Mouse (Mus musculus) forebrain, embryonic 12.5 days (tissue): Measurements from ENCODE around the gene Ugt2a1. TPM values are rescaled to one million over a fixed set of nuclear protein-coding genes. Genes with fewer than 3 reads are reported as not detected.
"Not testable (repeated sequence)": the region's sequence is repeated elsewhere in the genome, so short reads cannot be mapped to it uniquely, and the experiment has no call there.

Source experiments
- ATAC-seq: fragments of 200-750 bp; cut with Nextera tagmentation; 2 replicates; pipeline ENCODE4 v1.8.0; 2017; ENCODE audit warnings: moderate TSS enrichment; ENCODE audit not compliant: low FRiP score
- H3K27ac ChIP-seq: fragments of 300-500 bp; sonication (generic); 2 replicates; pipeline ENCODE4 v1.5.1; 2016; ENCODE audit warnings: mild to moderate bottlenecking
- H3K27me3 ChIP-seq: fragments of 300-500 bp; sonication (generic); 2 replicates; pipeline ENCODE4 v1.6.1; 2016; ENCODE audit warnings: mild to moderate bottlenecking
- H3K36me3 ChIP-seq: fragments of 300-500 bp; sonication (generic); replicated peaks from 2 replicates; pipeline ENCODE4 v1.6.1; 2016; ENCODE audit warnings: mild to moderate bottlenecking
- H3K4me1 ChIP-seq: fragments of 300-500 bp; sonication (generic); 2 replicates; pipeline ENCODE4 v1.6.1; 2016
- H3K4me2 ChIP-seq: fragments of 300-500 bp; sonication (generic); 2 replicates; pipeline ENCODE4 v1.6.1; 2016; ENCODE audit warnings: mild to moderate bottlenecking, moderate library complexity
- H3K4me3 ChIP-seq: fragments of 300-500 bp; sonication (generic); replicated peaks from 2 replicates; pipeline ENCODE4 v1.5.1; 2016; ENCODE audit warnings: mild to moderate bottlenecking
- H3K9ac ChIP-seq: fragments of 300-500 bp; sonication (generic); 2 replicates; pipeline ENCODE4 v1.6.1; 2016; ENCODE audit warnings: mild to moderate bottlenecking
- H3K9me3 ChIP-seq: fragments of 300-500 bp; sonication (generic); 2 replicates; pipeline ENCODE4 v1.6.1; 2016
- WGBS: fragments of 180-500 bp; shearing (Covaris S2); methylation state at CpG from one replicate; pipeline ENCODE4 v1.1.7; 2016; 5-methylcytosine and 5-hydroxymethylcytosine counted together
- polyA plus RNA-seq: library from polyadenylated mRNA; unstranded; fragments of >200 nt; fragmentation: Nextera tagmentation; extraction: Ambion mirVana; gene quantifications from 2 replicates; pipeline ENCODE4 v1.2.1, GENCODE M21; 2016

The Ugt2a1 gene
- polyA plus RNA-seq = 3.2 and 12.1 TPM in 2 replicates

DNA sequence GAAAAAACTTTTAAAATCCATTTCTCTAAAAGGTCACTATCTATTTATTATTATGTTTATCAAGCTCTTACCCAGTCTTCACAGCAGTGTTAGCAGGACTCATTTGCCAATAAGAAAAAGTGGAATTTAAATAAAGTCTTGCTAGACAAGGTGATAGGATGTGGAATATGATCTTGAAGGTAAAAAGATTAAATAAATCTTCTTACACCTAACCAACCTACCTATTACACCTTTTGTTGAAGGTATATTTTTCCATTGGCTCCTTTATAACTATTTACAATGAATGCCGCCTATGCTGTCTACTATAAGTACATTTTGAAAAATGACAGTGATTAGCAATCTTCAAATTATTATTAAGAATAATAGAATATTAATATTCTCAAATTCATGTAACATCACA, at the start of gene Ugt2a1:
Gene Ugt2a1 (minus strand): TSS at position 101 of the 400 bp plus-strand sequence.
- WGBS = 93% methylated on average over 1 of the region's 1 CpGs
- Histone ChIP-seq H3K4me1 (no peaks in the 10 kb centered on the region), H3K27me3 (no peaks in the 10 kb centered on the region), H3K4me3 (no peak within 1 kb of the TSS), H3K4me2 (no peak within 1 kb of the TSS), H3K36me3 (no peaks in the 10 kb centered on the region), H3K9ac (no peak within 1 kb of the TSS), H3K9me3 (no peaks in the 10 kb centered on the region), H3K27ac (no peak within 1 kb of the TSS)
- no peak for ATAC-seq

GRCm38 (mm10) chr5:87538111-87538510, 47.4 kb upstream of the Ugt2a1 start, which contains the start of gene Sult1b1:
Sult1b1 (minus strand) TSS chr5:87538195.
- H3K4me1 ChIP-seq = no peaks in the 10 kb centered on the region
- no peak within 1 kb of the TSS for H3K4me2 ChIP-seq
- ATAC-seq = no peak
- no peak within 1 kb of the TSS for H3K9ac ChIP-seq
- no peaks in the 10 kb centered on the region for H3K36me3 ChIP-seq
- H3K27ac ChIP-seq = no peak within 1 kb of the TSS
- no peaks in the 10 kb centered on the region for H3K27me3 ChIP-seq
- no peak within 1 kb of the TSS for H3K4me3 ChIP-seq
- no peaks in the 10 kb centered on the region for H3K9me3 ChIP-seq
- 91% methylated on average over 2 of the region's 2 CpGs for WGBS

DNA sequence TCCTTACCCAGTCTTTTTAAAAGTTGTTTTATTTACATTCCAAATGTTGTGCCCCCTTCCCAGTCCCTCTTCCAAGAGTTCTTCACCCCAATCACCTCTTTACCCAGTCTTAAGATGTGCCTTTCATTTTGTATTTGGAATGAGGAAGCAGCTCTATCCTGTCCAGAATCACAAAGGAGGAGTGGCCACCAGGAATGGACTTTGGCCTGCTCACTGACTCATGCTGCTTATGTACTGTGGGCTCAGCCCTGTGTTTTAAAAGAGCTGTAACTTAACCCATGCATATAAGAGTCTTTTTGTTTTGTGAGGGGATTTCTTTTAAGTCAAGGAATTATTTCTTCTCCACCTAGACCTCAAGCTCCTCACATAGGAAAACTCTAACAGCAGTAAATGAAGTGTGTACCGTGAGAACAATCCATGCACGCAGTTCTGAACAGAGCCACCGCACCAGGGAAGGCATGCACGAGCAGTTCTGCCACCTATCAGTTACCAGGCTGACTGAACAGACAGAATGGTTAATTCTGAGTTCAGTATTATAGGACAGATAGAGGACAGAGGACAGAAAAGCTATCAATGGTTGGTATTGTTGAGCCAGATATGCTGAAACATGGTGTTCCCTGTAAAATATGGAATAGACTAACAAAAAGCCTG, 45.4 kb upstream of the Ugt2a1 start:
- WGBS = 44% methylated on average over 4 of the region's 4 CpGs
- H3K36me3 ChIP-seq = no peaks in the 10 kb centered on the region
- H3K4me1 ChIP-seq = no peaks in the 10 kb centered on the region
- no peak overlapping the region for H3K4me3 ChIP-seq
- H3K9ac ChIP-seq = no peak overlapping the region
- H3K9me3 ChIP-seq = no peaks in the 10 kb centered on the region
- no peak for ATAC-seq
- no peak overlapping the region for H3K27ac ChIP-seq
- H3K27me3 ChIP-seq = no peaks in the 10 kb centered on the region
- H3K4me2 ChIP-seq = no peak overlapping the region

- Histone ChIP-seq H3K27me3 (no peaks in the 10 kb centered on the region), H3K36me3 (no peaks in the 10 kb centered on the region), H3K4me2 (no peak overlapping the region), H3K9ac (no peak overlapping the region), H3K4me3 (no peak overlapping the region), H3K4me1 (no peaks in the 10 kb centered on the region), H3K27ac (no peak overlapping the region), H3K9me3 (no peaks in the 10 kb centered on the region)
- ATAC-seq = no peak
- 75% methylated on average over 2 of the region's 2 CpGs for WGBS
Observed at GRCm38 (mm10) chr5:87532288-87532687, 41.6 kb upstream of the Ugt2a1 start.

DNA sequence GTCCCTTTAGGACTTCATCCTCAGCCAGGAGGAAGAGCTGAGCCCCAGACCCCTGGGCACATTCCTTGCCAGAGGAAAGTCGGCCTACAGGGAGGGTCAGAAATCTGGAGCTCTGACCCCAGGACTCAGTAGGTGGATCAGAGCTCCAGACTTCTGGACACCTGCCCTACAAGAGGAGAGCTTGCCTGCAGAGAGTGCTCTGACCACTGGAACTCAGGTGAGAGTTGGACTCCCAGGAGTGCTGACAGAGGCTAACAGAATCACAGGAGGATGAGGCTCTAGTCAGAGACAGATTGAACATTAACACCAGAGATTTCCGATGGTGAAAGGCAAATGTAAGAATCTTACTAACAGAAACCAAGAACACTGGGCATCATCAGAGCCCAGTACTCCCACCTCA, 32.9 kb upstream of the Ugt2a1 start:
- 94% methylated on average over 2 of the region's 2 CpGs for WGBS
- H3K4me1 ChIP-seq, H3K36me3 ChIP-seq, H3K4me3 ChIP-seq, H3K27ac ChIP-seq, H3K27me3 ChIP-seq, ATAC-seq, H3K9ac ChIP-seq, H3K9me3 ChIP-seq, H3K4me2 ChIP-seq: not testable (repeated sequence)

GRCm38 (mm10) chr5:87505776-87506458, 15.2 kb upstream of the Ugt2a1 start:
- no peak for ATAC-seq
- no peak overlapping the region for H3K4me3 ChIP-seq
- no peaks in the 10 kb centered on the region for H3K4me1 ChIP-seq
- H3K36me3 ChIP-seq = no peaks in the 10 kb centered on the region
- H3K9me3 ChIP-seq = no peaks in the 10 kb centered on the region
- no peak overlapping the region for H3K9ac ChIP-seq
- no peak overlapping the region for H3K27ac ChIP-seq
- no peak overlapping the region for H3K4me2 ChIP-seq
- WGBS = 45% methylated on average over 4 of the region's 4 CpGs
- no peaks in the 10 kb centered on the region for H3K27me3 ChIP-seq

DNA sequence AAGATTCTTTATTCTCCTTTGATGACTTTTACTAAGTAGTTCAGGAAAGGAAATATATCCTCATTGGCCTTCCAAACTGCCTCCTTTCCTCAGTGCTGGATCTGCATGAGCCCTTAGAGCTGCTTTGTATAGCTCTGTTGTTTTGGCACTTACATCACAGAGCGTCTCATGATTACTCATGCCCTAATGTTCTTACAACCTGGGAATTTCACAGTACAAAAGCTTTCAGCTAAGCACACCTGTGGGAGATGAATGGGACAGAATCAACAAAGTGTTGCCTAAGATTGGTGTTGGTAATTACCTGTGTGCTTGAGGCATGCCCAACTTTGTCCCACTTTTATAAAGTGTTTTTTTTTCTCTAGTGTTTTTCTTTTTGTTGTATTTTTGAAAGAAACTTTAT, 12.0 kb upstream of the Ugt2a1 start:
- 45% methylated on average over 1 of the region's 1 CpGs for WGBS
- Histone ChIP-seq H3K9me3 (no peaks in the 10 kb centered on the region), H3K36me3 (no peaks in the 10 kb centered on the region), H3K27ac (no peak overlapping the region), H3K4me3 (no peak overlapping the region), H3K27me3 (no peaks in the 10 kb centered on the region), H3K9ac (no peak overlapping the region), H3K4me2 (no peak overlapping the region), H3K4me1 (no peaks in the 10 kb centered on the region)
- ATAC-seq = no peak

DNA sequence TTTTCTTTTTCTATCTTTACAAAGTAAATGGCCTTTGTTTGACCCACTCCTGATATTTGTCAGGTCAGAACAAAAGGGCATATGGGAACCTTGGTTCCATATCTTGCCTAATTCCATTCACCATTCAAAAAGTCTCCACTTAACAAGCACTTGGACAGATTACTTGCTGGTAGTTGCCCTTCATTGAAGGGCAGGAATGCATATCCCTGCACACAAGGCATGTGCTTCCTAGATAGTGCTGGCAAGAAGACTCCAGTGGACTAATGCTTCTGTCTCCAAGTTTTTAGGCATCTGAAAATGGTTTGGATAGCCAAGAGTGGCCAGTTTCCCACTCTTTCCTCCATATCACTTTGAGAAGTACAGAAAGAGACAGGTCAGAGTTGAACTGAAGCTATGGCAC, 8.7 kb upstream of the Ugt2a1 start:
- Histone ChIP-seq H3K27me3 (no peaks in the 10 kb centered on the region), H3K9ac (no peak overlapping the region), H3K4me2 (no peak overlapping the region), H3K36me3 (no peaks in the 10 kb centered on the region), H3K9me3 (no peaks in the 10 kb centered on the region), H3K4me3 (no peak overlapping the region), H3K4me1 (no peaks in the 10 kb centered on the region), H3K27ac (no peak overlapping the region)
- ATAC-seq = no peak

DNA sequence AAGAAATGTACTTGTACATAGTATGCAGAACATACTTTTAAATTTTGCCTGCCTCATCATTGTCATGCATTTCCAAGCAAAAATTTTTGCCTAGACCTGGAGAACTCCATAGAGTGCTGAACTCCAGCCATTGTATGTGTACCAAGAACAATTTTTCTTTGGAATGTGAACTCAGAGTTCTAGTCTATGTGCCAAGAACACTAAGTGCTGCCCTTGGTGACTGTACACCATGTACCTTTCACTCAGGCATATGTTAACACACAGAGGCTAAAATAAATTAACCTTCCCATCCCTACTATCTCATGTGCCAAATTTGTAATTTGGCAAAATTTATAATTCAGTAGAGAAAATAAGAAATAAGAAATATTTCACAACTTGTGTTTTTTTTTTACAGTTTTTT, 8.3 kb upstream of the Ugt2a1 start:
- Histone ChIP-seq H3K4me3 (no peak overlapping the region), H3K36me3 (no peaks in the 10 kb centered on the region)

GRCm38 (mm10) chr5:87486706-87487105, 4.0 kb downstream of the Ugt2a1 start, which contains the start of gene Gm43638:
Gm43638 (minus strand) TSS chr5:87486806.
- H3K9ac ChIP-seq, H3K4me2 ChIP-seq, H3K27me3 ChIP-seq, H3K4me3 ChIP-seq, ATAC-seq, H3K4me1 ChIP-seq, H3K9me3 ChIP-seq, H3K36me3 ChIP-seq, H3K27ac ChIP-seq: not testable (repeated sequence)
- 100% methylated on average over 1 of the region's 1 CpGs for WGBS

More for the DNA sequence above, 8.3 kb upstream of the Ugt2a1 start:
- Histone ChIP-seq H3K27ac (no peak overlapping the region), H3K4me1 (no peaks in the 10 kb centered on the region), H3K27me3 (no peaks in the 10 kb centered on the region), H3K9me3 (no peaks in the 10 kb centered on the region), H3K9ac (no peak overlapping the region), H3K4me2 (no peak overlapping the region)
- ATAC-seq = no peak

GRCm38 (mm10) chr5:87482160-87482559, 8.5 kb downstream of the Ugt2a1 start, which contains the start of gene Ugt2a2:
Ugt2a2 (minus strand) TSS chr5:87482260.
- no peaks in the 10 kb centered on the region for H3K27me3 ChIP-seq
- H3K36me3 ChIP-seq = no peaks in the 10 kb centered on the region
- no peak for ATAC-seq
- 79% methylated on average over 5 of the region's 5 CpGs for WGBS
- no peak within 1 kb of the TSS for H3K27ac ChIP-seq
- no peak within 1 kb of the TSS for H3K4me2 ChIP-seq
- no peaks in the 10 kb centered on the region for H3K9me3 ChIP-seq
- no peak within 1 kb of the TSS for H3K4me3 ChIP-seq
- H3K9ac ChIP-seq = no peak within 1 kb of the TSS
- no peaks in the 10 kb centered on the region for H3K4me1 ChIP-seq

- Histone ChIP-seq H3K27ac (no peak overlapping the region), H3K9ac (no peak overlapping the region), H3K9me3 (no peaks in the 10 kb centered on the region), H3K27me3 (no peaks in the 10 kb centered on the region), H3K4me2 (no peak overlapping the region), H3K36me3 (no peaks in the 10 kb centered on the region), H3K4me3 (no peak overlapping the region), H3K4me1 (no peaks in the 10 kb centered on the region)
- 16% methylated on average over 1 of the region's 1 CpGs for WGBS
- ATAC-seq = no peak
Observed at GRCm38 (mm10) chr5:87458810-87459209, 31.9 kb downstream of the Ugt2a1 start.

- Histone ChIP-seq H3K4me1 (no peaks in the 10 kb centered on the region), H3K36me3 (no peaks in the 10 kb centered on the region), H3K9ac (no peak overlapping the region), H3K9me3 (no peaks in the 10 kb centered on the region), H3K27me3 (no peaks in the 10 kb centered on the region), H3K4me2 (no peak overlapping the region), H3K4me3 (no peak overlapping the region), H3K27ac (no peak overlapping the region)
- ATAC-seq = no peak
Observed at GRCm38 (mm10) chr5:87457701-87458100, 33.0 kb downstream of the Ugt2a1 start.
